Mouse (Mus musculus): ENCODE data around the gene Arl11. TPM values are rescaled to one million over a fixed set of nuclear protein-coding genes. Genes with fewer than 3 reads are reported as not detected.

Arl11 gene
- polyA plus RNA-seq, 1 experiment from 2014 or later = 1.5 TPM

- Histone ChIP-seq H3K4me3 (ENCODE audit: low read depth, low read length) (no peak overlapping the region), H3K27ac (ENCODE audit: low read depth, low read length) (no peak overlapping the region), H3K4me2 (replicated peaks; ENCODE audit: low read depth) (no peak overlapping the region), H3K27me3 (replicated peaks; ENCODE audit: control insufficient read depth, insufficient read depth, low read length) (no peaks in the 10 kb centered on the region), H3K36me3 (ENCODE audit: control insufficient read depth, insufficient read depth) (no peaks in the 10 kb centered on the region), H3K4me1 (replicated peaks; ENCODE audit: control insufficient read depth, insufficient read depth, low read length) (no peaks in the 10 kb centered on the region), H3K9ac (ENCODE audit: low read depth, low read length) (no peak overlapping the region), H3K9me3 (ENCODE audit: control insufficient read depth) (no peaks in the 10 kb centered on the region)
- no peak for ATAC-seq
- 59% methylated on average over 4 of the region's 4 CpGs for WGBS
- no peak for TF ChIP-seq CTCF (IDR thresholded peaks at IDR 0.05; ENCODE audit: low read depth)
Observed at GRCm38 (mm10) chr14:61303969-61304609, 5.5 kb upstream of the Arl11 start.

DNA sequence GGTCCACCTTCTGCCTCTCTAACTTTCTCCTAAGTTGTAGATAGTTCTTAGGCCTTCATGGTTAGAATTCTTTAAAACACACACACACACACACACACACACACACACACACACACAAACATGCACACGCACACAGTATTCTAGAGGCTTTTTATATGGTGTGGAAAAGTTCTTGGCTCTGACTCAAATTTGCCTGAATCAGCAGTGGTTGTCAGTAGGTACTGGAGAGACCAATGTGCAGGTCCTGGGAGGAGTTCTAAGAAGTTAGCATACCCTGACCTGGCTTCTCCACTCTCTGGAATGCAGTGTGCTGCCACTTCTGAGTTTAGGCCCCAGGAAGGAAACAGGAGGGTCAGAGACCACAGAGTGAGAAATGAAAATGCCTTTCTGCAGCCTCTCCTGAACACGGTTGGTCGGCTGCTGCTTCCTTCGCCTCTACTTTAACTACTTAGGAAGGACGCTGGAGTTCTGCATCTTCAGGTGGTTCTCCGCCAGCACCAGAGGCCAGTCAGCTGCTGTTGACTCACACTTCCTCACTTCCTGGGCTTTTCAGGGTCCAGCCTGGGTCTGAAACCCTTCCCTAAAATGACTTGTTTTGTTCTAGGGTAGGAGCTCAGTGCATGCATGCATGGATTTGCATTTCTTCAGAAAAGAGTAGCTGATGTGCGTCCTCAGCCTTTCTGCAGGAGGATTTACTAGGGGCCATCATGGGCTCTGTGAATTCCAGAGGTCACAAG is 651 bp downstream of the Arl11 start:
- H3K4me2 ChIP-seq (replicated peaks; ENCODE audit: low read depth) = no peak overlapping the region
- no peak overlapping the region for H3K4me3 ChIP-seq (ENCODE audit: low read depth, low read length)
- WGBS = 68% methylated on average over 7 of the region's 7 CpGs
- H3K4me1 ChIP-seq (replicated peaks; ENCODE audit: control insufficient read depth, insufficient read depth, low read length) = no peaks in the 10 kb centered on the region
- no peaks in the 10 kb centered on the region for H3K36me3 ChIP-seq (ENCODE audit: control insufficient read depth, insufficient read depth)
- H3K27ac ChIP-seq (ENCODE audit: low read depth, low read length) = no peak overlapping the region
- no peak for TF ChIP-seq CTCF (IDR thresholded peaks at IDR 0.05; ENCODE audit: low read depth)
- H3K9ac ChIP-seq (ENCODE audit: low read depth, low read length) = no peak overlapping the region
- H3K27me3 ChIP-seq (replicated peaks; ENCODE audit: control insufficient read depth, insufficient read depth, low read length) = no peaks in the 10 kb centered on the region
- no peak for ATAC-seq
- no peaks in the 10 kb centered on the region for H3K9me3 ChIP-seq (ENCODE audit: control insufficient read depth)

DNA sequence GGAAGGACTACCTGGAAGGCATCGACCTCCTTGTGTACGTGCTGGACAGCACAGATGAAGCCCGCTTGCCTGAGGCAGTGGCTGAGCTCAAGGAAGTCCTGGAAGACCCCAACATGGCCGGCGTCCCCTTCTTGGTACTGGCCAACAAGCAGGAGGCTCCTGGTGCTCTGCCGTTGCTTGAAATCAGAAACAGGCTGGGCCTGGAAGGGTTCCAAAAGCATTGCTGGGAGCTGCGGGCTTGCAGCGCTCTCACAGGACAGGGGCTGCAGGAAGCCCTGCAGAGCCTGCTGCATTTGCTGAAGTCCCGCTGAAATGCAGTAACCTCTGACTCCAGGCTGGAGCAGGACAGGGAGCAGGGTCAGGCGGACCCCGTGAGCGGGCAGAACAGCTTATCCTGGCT is 1.4 kb downstream of the Arl11 start:
- Histone ChIP-seq H3K36me3 (ENCODE audit: control insufficient read depth, insufficient read depth) (no peaks in the 10 kb centered on the region), H3K4me3 (ENCODE audit: low read depth, low read length) (no peak overlapping the region), H3K4me1 (replicated peaks; ENCODE audit: control insufficient read depth, insufficient read depth, low read length) (no peaks in the 10 kb centered on the region), H3K27me3 (replicated peaks; ENCODE audit: control insufficient read depth, insufficient read depth, low read length) (no peaks in the 10 kb centered on the region), H3K27ac (ENCODE audit: low read depth, low read length) (no peak overlapping the region), H3K9ac (ENCODE audit: low read depth, low read length) (no peak overlapping the region), H3K4me2 (replicated peaks; ENCODE audit: low read depth) (no peak overlapping the region), H3K9me3 (ENCODE audit: control insufficient read depth) (no peaks in the 10 kb centered on the region)
- WGBS = 63% methylated on average over 12 of the region's 12 CpGs
- no peak for ATAC-seq
- TF ChIP-seq CTCF (IDR thresholded peaks at IDR 0.05; ENCODE audit: low read depth) = 0 out of 2 replicates have a peak, but pooled peaks have one; percentile 3

DNA sequence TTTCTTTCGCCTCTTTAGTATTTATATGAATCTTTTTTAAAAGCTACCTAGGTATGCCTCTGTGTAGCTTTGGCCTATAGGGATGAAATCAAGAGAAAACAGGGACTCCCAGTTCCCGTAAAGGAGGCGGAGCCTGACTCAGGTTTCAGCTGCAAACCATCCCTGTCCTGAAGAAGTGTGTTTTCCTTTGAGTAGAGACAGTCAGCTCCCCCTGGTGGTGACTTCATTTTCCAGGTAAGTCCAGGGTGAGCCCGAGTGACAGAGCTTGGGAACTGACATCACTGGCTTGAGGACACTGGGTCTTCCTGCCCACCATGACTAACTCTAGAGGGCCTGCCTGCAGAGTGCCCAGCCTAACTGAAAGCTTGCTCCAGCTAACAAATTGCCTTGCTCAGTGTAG is 7.3 kb downstream of the Arl11 start:
- no peaks in the 10 kb centered on the region for H3K4me1 ChIP-seq (replicated peaks; ENCODE audit: control insufficient read depth, insufficient read depth, low read length)
- H3K4me3 ChIP-seq (ENCODE audit: low read depth, low read length) = no peak overlapping the region
- no peaks in the 10 kb centered on the region for H3K9me3 ChIP-seq (ENCODE audit: control insufficient read depth)
- H3K27me3 ChIP-seq (replicated peaks; ENCODE audit: control insufficient read depth, insufficient read depth, low read length) = no peaks in the 10 kb centered on the region
- no peak overlapping the region for H3K27ac ChIP-seq (ENCODE audit: low read depth, low read length)
- no peak overlapping the region for H3K9ac ChIP-seq (ENCODE audit: low read depth, low read length)
- TF ChIP-seq CTCF (IDR thresholded peaks at IDR 0.05; ENCODE audit: low read depth) = peak; percentile 81
- 28% methylated on average over 4 of the region's 4 CpGs for WGBS
- H3K36me3 ChIP-seq (ENCODE audit: control insufficient read depth, insufficient read depth) = no peaks in the 10 kb centered on the region
- H3K4me2 ChIP-seq (replicated peaks; ENCODE audit: low read depth) = no peak overlapping the region
- ATAC-seq = 0 out of 2 replicates have a peak, but pooled peaks have one; percentile 46

DNA sequence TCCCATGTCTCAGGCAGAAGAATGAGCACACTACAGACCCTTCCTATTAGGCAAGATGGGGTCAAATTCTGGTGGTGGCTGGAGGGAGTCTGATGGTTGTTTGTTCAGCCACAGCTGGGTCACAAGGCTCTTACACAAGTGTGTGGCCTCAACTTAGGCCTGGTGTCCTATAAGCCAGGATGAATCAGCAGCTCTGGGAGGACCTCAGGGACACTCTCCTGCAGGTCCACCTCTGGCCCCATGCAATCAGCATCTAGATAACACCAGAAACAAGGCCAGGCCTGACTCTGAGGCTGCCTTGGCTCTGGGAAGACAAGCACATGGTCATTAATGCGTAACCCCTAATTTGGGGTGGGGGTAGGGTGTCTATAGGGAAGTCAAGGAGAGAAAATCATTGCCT is 11.2 kb downstream of the Arl11 start:
- no peak overlapping the region for H3K4me3 ChIP-seq (ENCODE audit: low read depth, low read length)
- TF ChIP-seq CTCF (IDR thresholded peaks at IDR 0.05; ENCODE audit: low read depth) = no peak
- no peaks in the 10 kb centered on the region for H3K36me3 ChIP-seq (ENCODE audit: control insufficient read depth, insufficient read depth)
- H3K27ac ChIP-seq (ENCODE audit: low read depth, low read length) = peak overlapping the region; percentile 71
- H3K4me2 ChIP-seq (replicated peaks; ENCODE audit: low read depth) = no peak overlapping the region
- peak; percentile 88 for ATAC-seq
- no peaks in the 10 kb centered on the region for H3K4me1 ChIP-seq (replicated peaks; ENCODE audit: control insufficient read depth, insufficient read depth, low read length)
- no peaks in the 10 kb centered on the region for H3K27me3 ChIP-seq (replicated peaks; ENCODE audit: control insufficient read depth, insufficient read depth, low read length)
- H3K9ac ChIP-seq (ENCODE audit: low read depth, low read length) = no peak overlapping the region
- WGBS = 29% methylated on average over 1 of the region's 1 CpGs
- H3K9me3 ChIP-seq (ENCODE audit: control insufficient read depth) = no peaks in the 10 kb centered on the region

- ATAC-seq = peak; percentile 72; the same call in 1 of the 2 replicates
- peak overlapping the region; percentile 71; the same call in 1 of the 2 replicates for H3K27ac ChIP-seq (ENCODE audit: low read depth, low read length)
- 60% methylated on average over 4 of the region's 4 CpGs for WGBS
Observed at GRCm38 (mm10) chr14:61321200-61321599, 11.6 kb downstream of the Arl11 start.

More at GRCm38 (mm10) chr14:61321200-61321599, 11.6 kb downstream of the Arl11 start:
- Histone ChIP-seq H3K27me3 (replicated peaks; ENCODE audit: control insufficient read depth, insufficient read depth, low read length) (no peaks in the 10 kb centered on the region), H3K9me3 (ENCODE audit: control insufficient read depth) (no peaks in the 10 kb centered on the region), H3K9ac (ENCODE audit: low read depth, low read length) (no peak overlapping the region), H3K4me1 (replicated peaks; ENCODE audit: control insufficient read depth, insufficient read depth, low read length) (no peaks in the 10 kb centered on the region), H3K36me3 (ENCODE audit: control insufficient read depth, insufficient read depth) (no peaks in the 10 kb centered on the region), H3K4me2 (replicated peaks; ENCODE audit: low read depth) (no peak overlapping the region), H3K4me3 (ENCODE audit: low read depth, low read length) (no peak overlapping the region)
- no peak for TF ChIP-seq CTCF (IDR thresholded peaks at IDR 0.05; ENCODE audit: low read depth)
